Mouse (Mus musculus): ENCODE results near the gene Tat. TPM values are rescaled to one million over a fixed set of nuclear protein-coding genes. Genes with fewer than 3 reads are reported as not detected.

Gene Tat
- not detected in 2 replicates for polyA plus RNA-seq (2015; fragmentation: Nextera tagmentation; extraction: Ambion mirVana)

GRCm38 (mm10) chr8:109990224-109990623 is at the start of gene Tat:
TSS of gene Tat (plus strand) at chr8:109990437.

DNA sequence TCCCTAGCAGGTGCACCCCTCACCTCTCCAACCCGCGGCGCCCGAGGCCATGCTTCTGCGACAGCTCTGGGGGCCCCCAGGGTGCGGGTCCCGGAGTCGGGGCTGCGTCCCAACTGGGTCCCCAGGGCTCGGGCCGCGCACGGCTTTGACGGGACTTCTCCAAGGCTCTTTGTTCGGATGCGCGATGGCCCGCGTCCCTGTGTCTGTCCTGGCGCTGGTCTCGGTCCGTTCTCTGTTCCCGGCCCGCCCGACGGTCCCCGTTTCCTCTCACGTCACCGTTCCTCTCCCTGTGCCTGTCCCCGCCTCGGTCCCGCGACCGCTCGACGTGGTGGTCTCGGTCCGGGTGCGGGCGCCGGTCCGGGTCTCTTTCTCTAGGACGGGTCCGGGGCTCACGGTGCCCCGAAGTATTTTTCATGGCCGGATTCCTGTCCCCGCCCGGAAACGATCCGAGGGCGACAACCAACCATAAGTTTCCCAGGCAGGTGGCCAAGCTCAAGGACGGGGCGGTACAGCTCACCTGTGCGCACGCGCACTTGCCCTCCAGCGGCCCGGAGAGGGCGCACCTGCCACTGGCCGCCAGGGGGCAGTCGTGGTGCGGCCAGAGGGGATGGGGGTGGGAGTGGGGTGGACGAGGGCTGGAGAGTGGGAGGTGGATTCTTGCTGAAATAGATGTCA is 28.4 kb upstream of the Tat start, which contains the start of gene Marveld3:
Gene Marveld3, minus strand, starts transcription at position 511 of the 675 bp plus-strand sequence.

DNA sequence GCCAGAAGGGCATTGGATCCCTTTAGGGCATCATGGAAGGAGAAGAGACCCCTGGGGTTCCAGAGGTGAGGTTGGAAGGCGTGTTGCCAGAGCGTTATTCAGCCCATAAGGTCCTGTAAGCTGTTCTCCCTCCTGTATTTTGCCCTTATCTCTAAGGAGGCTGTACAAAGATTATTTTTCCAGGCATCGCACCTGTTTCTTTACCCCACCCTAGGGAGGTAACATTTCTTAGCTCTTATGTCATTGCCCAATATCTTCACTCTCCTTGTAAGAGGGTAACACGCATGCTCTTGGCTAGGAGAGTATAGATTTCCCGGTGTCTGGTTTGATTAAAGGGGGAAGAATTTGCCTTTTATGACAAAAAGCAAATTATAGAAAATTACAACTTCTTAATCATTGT is 49.4 kb downstream of the Tat start, which contains the start of gene Chst4:
Gene Chst4, minus strand, starts transcription at position 82 of the 400 bp plus-strand sequence.

Other genes with a start within 250 kb of the Tat start
- gene Ap1g1, start 211.9 kb upstream of the Tat start, polyA plus RNA-seq (2015; fragmentation: Nextera tagmentation; extraction: Ambion mirVana) = 15.9 and 17.2 TPM in 2 replicates
- 3.7 and 4.3 TPM in 2 replicates for gene Phlpp2, start 121.9 kb upstream of the Tat start, polyA plus RNA-seq (2015; fragmentation: Nextera tagmentation; extraction: Ambion mirVana)
- gene Marveld3, start 28.2 kb upstream of the Tat start, polyA plus RNA-seq (2015; fragmentation: Nextera tagmentation; extraction: Ambion mirVana) = 0.13 and 0.24 TPM in 2 replicates
- 0.72 and 0.93 TPM in 2 replicates for gene Chst4, start 49.3 kb downstream of the Tat start, polyA plus RNA-seq (2015; fragmentation: Nextera tagmentation; extraction: Ambion mirVana)
- gene Zfp612, start 89.3 kb downstream of the Tat start, polyA plus RNA-seq (2015; fragmentation: Nextera tagmentation; extraction: Ambion mirVana) = 0.42 and 0.70 TPM in 2 replicates
- gene Gm21964, start 110.8 kb downstream of the Tat start, polyA plus RNA-seq (2015; fragmentation: Nextera tagmentation; extraction: Ambion mirVana) = not detected in 2 replicates
- gene Gm17720, start 112.3 kb downstream of the Tat start, polyA plus RNA-seq (2015; fragmentation: Nextera tagmentation; extraction: Ambion mirVana) = not detected in 2 replicates
- not detected in 2 replicates for gene Calb2, start 177.8 kb downstream of the Tat start, polyA plus RNA-seq (2015; fragmentation: Nextera tagmentation; extraction: Ambion mirVana)
- gene Cmtr2, start 225.2 kb downstream of the Tat start, polyA plus RNA-seq (2015; fragmentation: Nextera tagmentation; extraction: Ambion mirVana) = 3.4 and 3.6 TPM in 2 replicates